Mouse (Mus musculus) ovary, adult 2 months (tissue): ENCODE results near the gene Olfr1424. TPM values are rescaled to one million over a fixed set of nuclear protein-coding genes. Genes with fewer than 3 reads are reported as not detected.

Experiments used
- polyA plus RNA-seq: library from polyadenylated mRNA; depleted of rRNA; stranded (reverse); fragments of >200 nt; gene quantifications from 2 replicates; pipeline ENCODE4 v1.2.3, GENCODE M21; 2012; rRNA removed

The Olfr1424 gene
- not detected in 2 replicates for polyA plus RNA-seq

DNA sequence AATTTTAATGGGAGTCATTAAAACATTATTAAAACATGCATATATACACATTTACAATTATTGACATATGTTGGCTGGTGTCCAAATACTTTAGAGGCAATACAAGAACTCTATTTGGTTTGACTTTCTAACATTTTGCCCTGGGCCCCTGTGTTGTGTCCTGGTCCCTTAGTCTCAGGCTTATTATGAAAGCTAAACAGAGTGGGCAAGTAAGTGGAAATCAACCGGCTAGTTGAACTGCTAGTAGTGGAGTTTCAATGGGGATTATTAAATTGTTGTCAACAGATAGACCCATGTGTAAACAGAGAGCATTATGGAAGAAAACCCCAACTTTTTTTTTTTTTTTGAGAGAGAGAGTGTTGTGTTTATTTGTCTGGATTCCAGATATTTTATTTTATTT, at the start of gene Olfr1424:
Olfr1424 (minus strand) TSS at position 101 of the 400 bp plus-strand sequence.

DNA sequence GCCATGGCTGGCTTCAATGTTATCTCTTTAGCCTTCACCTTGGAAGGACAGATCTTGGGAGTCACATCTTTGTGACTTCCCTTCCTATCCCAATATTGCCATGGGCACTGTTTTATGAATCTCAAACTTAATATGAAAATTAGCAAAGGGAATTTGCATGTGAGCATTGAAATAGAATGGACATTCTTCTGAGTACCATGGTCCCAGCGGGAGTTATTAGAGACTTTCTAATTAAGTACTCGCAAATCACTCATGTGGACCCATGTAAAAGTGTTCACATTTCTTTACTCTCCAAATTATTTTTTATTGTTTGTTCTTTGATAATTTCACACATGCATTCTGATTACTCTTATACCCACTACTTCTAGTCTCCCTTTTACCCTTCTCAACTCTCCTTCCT, 40.8 kb upstream of the Olfr1424 start, which contains the start of gene Olfr1427:
Olfr1427 (minus strand) TSS at position 101 of the 400 bp plus-strand sequence.

DNA sequence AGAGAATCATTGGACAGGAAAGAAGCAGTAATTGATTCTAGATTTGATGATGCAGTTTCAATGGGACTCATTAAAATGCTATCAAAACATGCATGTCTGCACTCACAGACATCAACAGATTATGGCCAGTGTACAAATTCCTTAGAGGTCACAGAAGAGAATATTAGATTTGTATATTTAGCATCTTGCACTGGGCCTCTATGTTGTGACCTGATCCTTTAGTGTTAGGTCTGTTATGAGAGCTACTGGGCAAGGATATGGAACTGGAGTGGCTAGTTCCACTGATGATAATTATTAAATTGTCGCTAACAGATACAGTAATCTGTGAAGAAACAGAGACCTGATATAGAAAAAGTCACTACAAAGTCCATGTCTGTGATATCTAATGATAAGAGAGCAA, 29.4 kb upstream of the Olfr1424 start, which contains the start of gene Olfr1426:
Olfr1426 (minus strand) TSS at position 101 of the 400 bp plus-strand sequence.

DNA sequence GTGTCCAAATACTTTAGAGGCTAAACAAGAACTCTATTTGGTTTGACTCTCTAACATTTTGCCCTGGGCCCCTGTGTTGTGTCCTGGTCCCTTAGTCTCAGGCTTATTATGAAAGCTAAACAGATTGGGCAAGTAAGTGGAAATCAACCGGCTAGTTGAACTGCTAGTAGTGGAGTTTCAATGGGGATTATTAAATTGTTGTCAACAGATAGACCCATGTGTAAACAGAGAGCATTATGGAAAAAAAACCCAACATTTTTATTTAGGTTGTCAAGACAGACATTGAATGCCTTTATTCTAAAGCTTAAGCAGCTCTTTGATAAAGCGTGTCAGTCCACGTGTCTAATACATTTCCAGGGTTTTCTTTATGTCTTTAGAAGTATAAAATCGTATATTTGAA, 15.1 kb upstream of the Olfr1424 start, which contains the start of gene Olfr1425:
Olfr1425 (minus strand) TSS at position 101 of the 400 bp plus-strand sequence.

DNA sequence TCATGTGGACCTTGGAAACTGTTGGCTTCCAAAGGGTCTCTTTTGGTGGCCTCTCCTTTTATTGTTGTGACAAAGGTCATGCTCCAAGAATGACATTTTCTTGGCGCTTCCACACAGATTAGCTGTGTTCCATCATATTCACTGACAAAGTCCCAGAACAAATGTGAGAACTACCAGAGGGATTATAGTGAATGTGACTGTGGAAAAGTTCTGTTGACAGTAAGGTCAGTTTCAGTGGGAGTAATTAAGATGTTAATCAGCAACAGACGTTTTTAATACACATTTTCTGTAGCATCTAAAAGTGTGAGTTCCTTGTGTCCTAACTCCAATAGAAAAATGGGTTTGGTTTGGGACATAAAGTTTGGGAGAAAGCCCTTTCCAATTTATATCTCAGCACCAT, 21.3 kb downstream of the Olfr1424 start, which contains the start of gene Olfr1423:
Olfr1423 (minus strand) TSS at position 101 of the 400 bp plus-strand sequence.

Other genes starting within 250 kb of the Olfr1424 start
- gene Stx3, start 243.3 kb downstream of the Olfr1424 start, polyA plus RNA-seq = 6.7 and 8.5 TPM in 2 replicates
- gene Olfr1417, start 223.5 kb downstream of the Olfr1424 start, polyA plus RNA-seq = not detected in 2 replicates
- not detected in 2 replicates for gene Olfr1418, start 201.6 kb downstream of the Olfr1424 start, polyA plus RNA-seq
- gene Olfr1419, start 187.6 kb downstream of the Olfr1424 start, polyA plus RNA-seq = not detected in 2 replicates
- not detected in 2 replicates for gene Olfr1420, start 176.1 kb downstream of the Olfr1424 start, polyA plus RNA-seq
- gene Patl1, start 150.3 kb downstream of the Olfr1424 start, polyA plus RNA-seq = 13.4 and 22.7 TPM in 2 replicates
- gene Osbp, start 96.7 kb downstream of the Olfr1424 start, polyA plus RNA-seq = 13.5 and 13.6 TPM in 2 replicates
- gene Olfr1423, start 21.4 kb downstream of the Olfr1424 start, polyA plus RNA-seq = not detected in 2 replicates
- not detected in 2 replicates for gene Olfr1425, start 15.0 kb upstream of the Olfr1424 start, polyA plus RNA-seq
- gene Olfr1426, start 29.3 kb upstream of the Olfr1424 start, polyA plus RNA-seq = not detected in 2 replicates
- gene Olfr1427, start 40.7 kb upstream of the Olfr1424 start, polyA plus RNA-seq = not detected in 2 replicates
- not detected in 2 replicates for gene Olfr1428, start 53.2 kb upstream of the Olfr1424 start, polyA plus RNA-seq
- gene Olfr76, start 60.5 kb upstream of the Olfr1424 start, polyA plus RNA-seq = not detected in 2 replicates
- gene Olfr1555-ps1, start 107.4 kb upstream of the Olfr1424 start, polyA plus RNA-seq = not detected in 2 replicates
- gene Olfr1431, start 138.0 kb upstream of the Olfr1424 start, polyA plus RNA-seq = not detected in 2 replicates
- not detected in 2 replicates for gene Olfr1432, start 169.9 kb upstream of the Olfr1424 start, polyA plus RNA-seq
- not detected in 2 replicates for gene Olfr262, start 179.0 kb upstream of the Olfr1424 start, polyA plus RNA-seq
- gene Olfr235, start 198.3 kb upstream of the Olfr1424 start, polyA plus RNA-seq = not detected in 2 replicates
- gene Olfr1434, start 217.2 kb upstream of the Olfr1424 start, polyA plus RNA-seq = not detected in 2 replicates
- gene Olfr1436, start 236.4 kb upstream of the Olfr1424 start, polyA plus RNA-seq = not detected in 2 replicates